Mouse (Mus musculus) MEL (cell line): ENCODE measurements at regions not wholly inside any gene's neighbourhood (a gene's known extent, or its start where the extent isn't known, plus 50 kb on each side); places are given as distances from the start of the nearest gene placed in this dataset.

ENCODE experiments used
- DNase-seq: peaks from one replicate; pipeline ENCODE4 v3.0.0; 2011; ENCODE audit warnings: low read depth, low spot score
- H3K27ac ChIP-seq: 2 replicates; pipeline ENCODE4 v1.5.1; 2012; ENCODE audit warnings: low read depth, mild to moderate bottlenecking, control low read depth, low read length, moderate library complexity; ENCODE audit not compliant: control insufficient read depth
- H3K27me3 ChIP-seq, 2 experiments: fragments of 150-350 bp in 1 of 2; sonication (generic) in 1 of 2; 2 replicates each; pipeline ENCODE4 v1.6.1; 2012; ENCODE audit warnings: low read length in 2 of 2, mild to moderate bottlenecking in 2 of 2, improper control_type of control experiment in 1 of 2, moderate library complexity in 1 of 2; ENCODE audit not compliant: insufficient read depth in 2 of 2, control insufficient read depth in 1 of 2
- H3K36me3 ChIP-seq, 2 experiments: 2 replicates each; pipeline ENCODE4 v1.6.1; 2012 to 2014; ENCODE audit warnings: low read length in 2 of 2, improper control_type of control experiment in 1 of 2, inconsistent platforms in 1 of 2, mild to moderate bottlenecking in 1 of 2; ENCODE audit not compliant: insufficient read depth in 2 of 2, control insufficient read depth in 1 of 2
- H3K4me1 ChIP-seq, 2 experiments: fragments of 150-350 bp in 1 of 2; sonication (generic) in 1 of 2; 2 replicates each; pipeline ENCODE4 v1.6.1; 2012; ENCODE audit warnings: low read length in 2 of 2, improper control_type of control experiment in 1 of 2, mild to moderate bottlenecking in 1 of 2; ENCODE audit not compliant: insufficient read depth in 2 of 2, control insufficient read depth in 1 of 2
- H3K4me3 ChIP-seq, 2 experiments: fragments of 150-350 bp in 1 of 2; sonication (generic) in 1 of 2; 2 replicates each; pipeline ENCODE4 v1.5.1; 2012; ENCODE audit warnings: low read depth in 2 of 2, low read length in 2 of 2, mild to moderate bottlenecking in 2 of 2, moderate library complexity in 2 of 2, control low read depth in 1 of 2, improper control_type of control experiment in 1 of 2; ENCODE audit not compliant: control insufficient read depth in 1 of 2, insufficient read depth in 1 of 2
- H3K79me2 ChIP-seq: 2 replicates; pipeline ENCODE4 v1.6.1; 2012; ENCODE audit warnings: mild to moderate bottlenecking, low read length, moderate library complexity; ENCODE audit not compliant: control insufficient read depth, poor library complexity, insufficient read depth
- H3K9ac ChIP-seq: 2 replicates; pipeline ENCODE4 v1.6.1; 2012; ENCODE audit warnings: low read depth, mild to moderate bottlenecking, control low read depth, low read length, moderate library complexity; ENCODE audit not compliant: control insufficient read depth, poor library complexity, severe bottlenecking
- H3K9me3 ChIP-seq: fragments of 150-350 bp; sonication (generic); replicated peaks from 2 replicates; pipeline ENCODE4 v1.6.1; 2012; ENCODE audit warnings: mild to moderate bottlenecking, low read length, improper control_type of control experiment, moderate library complexity; ENCODE audit not compliant: insufficient read depth
- BHLHE40 ChIP-seq: IDR thresholded peaks from 2 replicates; pipeline ENCODE4 v1.6.1; 2012; ENCODE audit warnings: low read depth, mild to moderate bottlenecking, inconsistent platforms, low read length, improper control_type of control experiment, borderline replicate concordance
- CHD1 ChIP-seq: IDR thresholded peaks from 2 replicates; pipeline ENCODE4 v1.6.1; 2012; ENCODE audit warnings: low read depth, mild to moderate bottlenecking, inconsistent platforms, low read length, improper control_type of control experiment
- CTCF ChIP-seq, 3 experiments: IDR thresholded peaks in 2 of 3; conservative IDR thresholded peaks in 1 of 3; 2 replicates each; pipeline ENCODE4 v1.5.1; 2011 to 2012; ENCODE audit warnings: low read length in 3 of 3, low read depth in 2 of 3, mild to moderate bottlenecking in 2 of 3, improper control_type of control experiment in 1 of 3, inconsistent platforms in 1 of 3, mixed read lengths in 1 of 3, moderate library complexity in 1 of 3; ENCODE audit not compliant: control insufficient read depth in 1 of 3, insufficient read depth in 1 of 3, poor library complexity in 1 of 3, severe bottlenecking in 1 of 3
- E2F4 ChIP-seq: IDR thresholded peaks from 2 replicates; pipeline ENCODE4 v1.6.1; 2011; ENCODE audit warnings: low read depth, low read length, improper control_type of control experiment, borderline replicate concordance
- EP300 ChIP-seq, 2 experiments: IDR thresholded peaks; 2 replicates each; pipeline ENCODE4 v1.6.1; 2011; ENCODE audit warnings: improper control_type of control experiment in 2 of 2, low read length in 2 of 2, low read depth in 1 of 2, mild to moderate bottlenecking in 1 of 2
- GABPA ChIP-seq: IDR thresholded peaks from 2 replicates; pipeline ENCODE4 v1.6.1; 2012; ENCODE audit warnings: low read depth, mild to moderate bottlenecking, inconsistent platforms, low read length, improper control_type of control experiment, moderate library complexity
- GATA1 ChIP-seq: IDR thresholded peaks from 2 replicates; pipeline ENCODE4 v1.6.1; 2011; ENCODE audit warnings: low read depth, low read length, improper control_type of control experiment
- HCFC1 ChIP-seq: IDR thresholded peaks from 2 replicates; pipeline ENCODE4 v1.6.1; 2012; ENCODE audit warnings: low read depth, mild to moderate bottlenecking, inconsistent platforms, low read length, improper control_type of control experiment, moderate library complexity
- KAT2A ChIP-seq: conservative IDR thresholded peaks from 2 replicates; pipeline ENCODE4 v1.6.1; 2012; ENCODE audit warnings: low read depth, low read length, improper control_type of control experiment, inconsistent platforms
- MAFK ChIP-seq: IDR thresholded peaks from 2 replicates; pipeline ENCODE4 v1.6.1; 2011; ENCODE audit warnings: low read depth, mild to moderate bottlenecking, low read length, improper control_type of control experiment, borderline replicate concordance
- MAX ChIP-seq: IDR thresholded peaks from 2 replicates; pipeline ENCODE4 v1.6.1; 2011; ENCODE audit warnings: low read length, improper control_type of control experiment
- MAZ ChIP-seq: IDR thresholded peaks from 2 replicates; pipeline ENCODE4 v1.6.1; 2012; ENCODE audit warnings: low read depth, mild to moderate bottlenecking, inconsistent platforms, low read length, improper control_type of control experiment
- MXI1 ChIP-seq: IDR thresholded peaks from 2 replicates; pipeline ENCODE4 v1.6.1; 2011; ENCODE audit warnings: mild to moderate bottlenecking, low read depth, low read length, improper control_type of control experiment
- NELFE ChIP-seq: IDR thresholded peaks from 2 replicates; pipeline ENCODE4 v1.6.1; 2011; ENCODE audit warnings: low read depth, low read length, improper control_type of control experiment
- NRF1 ChIP-seq: IDR thresholded peaks from 2 replicates; pipeline ENCODE4 v1.6.1; 2014; ENCODE audit warnings: low read depth, mild to moderate bottlenecking, inconsistent platforms, low read length, improper control_type of control experiment, moderate library complexity; ENCODE audit not compliant: poor library complexity, insufficient read depth, severe bottlenecking
- POLR2A ChIP-seq, 2 experiments: IDR thresholded peaks; 2 replicates each; pipeline ENCODE4 v1.6.1; 2011 to 2012; ENCODE audit warnings: low read length in 2 of 2, mild to moderate bottlenecking in 2 of 2, control low read depth in 1 of 2, improper control_type of control experiment in 1 of 2, low read depth in 1 of 2, moderate library complexity in 1 of 2; ENCODE audit not compliant: control insufficient read depth in 1 of 2, insufficient read depth in 1 of 2, poor library complexity in 1 of 2
- POLR2AphosphoS2 ChIP-seq: IDR thresholded peaks from 2 replicates; pipeline ENCODE4 v1.6.1; 2011; ENCODE audit warnings: low read length, improper control_type of control experiment
- POLR2AphosphoS5 ChIP-seq: IDR thresholded peaks from 2 replicates; pipeline ENCODE4 v1.6.1; 2012; ENCODE audit warnings: low read depth, borderline replicate concordance, mild to moderate bottlenecking, inconsistent platforms, low read length, moderate library complexity, mixed read lengths
- RAD21 ChIP-seq: IDR thresholded peaks from 2 replicates; pipeline ENCODE4 v1.6.1; 2011; ENCODE audit warnings: mild to moderate bottlenecking, low read depth, low read length, improper control_type of control experiment
- RCOR1 ChIP-seq: IDR thresholded peaks from 2 replicates; pipeline ENCODE4 v1.6.1; 2012; ENCODE audit warnings: low read depth, mild to moderate bottlenecking, inconsistent platforms, low read length, improper control_type of control experiment
- SIN3A ChIP-seq: IDR thresholded peaks from 2 replicates; pipeline ENCODE4 v1.6.1; 2012; ENCODE audit warnings: low read length, improper control_type of control experiment, inconsistent platforms
- SMC3 ChIP-seq: IDR thresholded peaks from 2 replicates; pipeline ENCODE4 v1.6.1; 2011; ENCODE audit warnings: low read depth, low read length, improper control_type of control experiment
- TAL1 ChIP-seq: IDR thresholded peaks from 2 replicates; pipeline ENCODE4 v1.6.1; 2012; ENCODE audit warnings: mild to moderate bottlenecking, inconsistent platforms, low read length, moderate library complexity, mixed read lengths
- TBP ChIP-seq: IDR thresholded peaks from 2 replicates; pipeline ENCODE4 v1.8.0; 2011; ENCODE audit warnings: low read depth, low read length, improper control_type of control experiment
- TCF12 ChIP-seq: IDR thresholded peaks from 2 replicates; pipeline ENCODE4 v1.6.1; 2014; ENCODE audit warnings: low read depth, mild to moderate bottlenecking, inconsistent platforms, low read length, improper control_type of control experiment, moderate library complexity
- USF2 ChIP-seq, 2 experiments: IDR thresholded peaks; 2 replicates each; pipeline ENCODE4 v1.6.1; 2011 to 2012; ENCODE audit warnings: improper control_type of control experiment in 2 of 2, low read length in 2 of 2, borderline replicate concordance in 1 of 2, inconsistent platforms in 1 of 2, low read depth in 1 of 2, mild to moderate bottlenecking in 1 of 2; ENCODE audit not compliant: insufficient read depth in 1 of 2
- ZC3H11A ChIP-seq: IDR thresholded peaks from 2 replicates; pipeline ENCODE4 v1.6.1; 2012; ENCODE audit warnings: low read depth, mild to moderate bottlenecking, inconsistent platforms, low read length, improper control_type of control experiment
- ZKSCAN1 ChIP-seq: IDR thresholded peaks from 2 replicates; pipeline ENCODE4 v1.6.1; 2012; ENCODE audit warnings: low read depth, mild to moderate bottlenecking, inconsistent platforms, low read length, improper control_type of control experiment, moderate library complexity

DNA sequence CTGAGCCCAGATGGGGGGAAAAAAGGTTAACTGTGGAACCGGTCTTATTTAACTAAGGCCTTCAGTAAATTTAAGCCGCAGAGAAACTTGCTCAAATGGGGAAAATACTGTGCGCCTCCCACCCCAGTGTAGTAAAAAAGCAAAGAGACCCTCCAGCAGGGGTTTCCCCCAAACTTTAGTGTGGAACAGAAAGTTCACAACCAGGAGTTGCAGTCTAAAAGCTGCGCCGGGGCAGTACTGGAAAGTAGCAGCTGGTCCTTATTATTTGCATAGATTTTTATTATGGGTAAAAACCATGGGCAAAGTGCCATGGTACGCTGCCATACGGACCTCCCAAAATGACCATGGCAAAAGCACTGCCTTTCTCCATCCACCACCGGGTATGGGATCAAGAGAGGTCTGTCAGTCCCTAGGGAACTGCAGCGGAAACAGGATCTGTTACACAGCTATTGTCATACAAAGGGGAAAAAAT lies 216.8 kb downstream of the Fgf10 start:
- no peaks in the 10 kb centered on the region for H3K4me1 ChIP-seq
- DNase-seq, result no peak
- no peaks in the 10 kb centered on the region for H3K27me3 ChIP-seq
- no peak for TF ChIP-seq TAL1
- TF ChIP-seq TBP, result no peak
- no peak for TF ChIP-seq MAZ
- no peak for TF ChIP-seq KAT2A
- TF ChIP-seq MAFK, result no peak
- TF ChIP-seq SMC3, result no peak
- TF ChIP-seq RCOR1, result no peak
- TF ChIP-seq GABPA, result no peak
- TF ChIP-seq CTCF (IDR thresholded peaks at IDR 0.05 in 2 of 3, conservative IDR thresholded peaks at IDR 0.05 in 1 of 3; ENCODE audit: control insufficient read depth in 1 of 3, insufficient read depth in 1 of 3, low read depth in 2 of 3, low read length in 3 of 3, poor library complexity in 1 of 3, severe bottlenecking in 1 of 3), result no peak
- TF ChIP-seq ZKSCAN1, result no peak
- TF ChIP-seq RAD21, result no peak
- TF ChIP-seq MXI1, result no peak
- no peak for TF ChIP-seq POLR2AphosphoS5
- TF ChIP-seq USF2 (IDR thresholded peaks at IDR 0.05; ENCODE audit: borderline replicate concordance in 1 of 2, insufficient read depth in 1 of 2, low read depth in 1 of 2, low read length in 2 of 2), result no peak
- TF ChIP-seq SIN3A, result no peak
- no peak for TF ChIP-seq POLR2AphosphoS2
- no peak overlapping the region for H3K9ac ChIP-seq
- H3K9me3 ChIP-seq, result no peaks in the 10 kb centered on the region
- H3K27ac ChIP-seq, result no peak overlapping the region
- no peak overlapping the region for H3K4me3 ChIP-seq
- no peaks in the 10 kb centered on the region for H3K79me2 ChIP-seq
- no peaks in the 10 kb centered on the region for H3K36me3 ChIP-seq

DNA sequence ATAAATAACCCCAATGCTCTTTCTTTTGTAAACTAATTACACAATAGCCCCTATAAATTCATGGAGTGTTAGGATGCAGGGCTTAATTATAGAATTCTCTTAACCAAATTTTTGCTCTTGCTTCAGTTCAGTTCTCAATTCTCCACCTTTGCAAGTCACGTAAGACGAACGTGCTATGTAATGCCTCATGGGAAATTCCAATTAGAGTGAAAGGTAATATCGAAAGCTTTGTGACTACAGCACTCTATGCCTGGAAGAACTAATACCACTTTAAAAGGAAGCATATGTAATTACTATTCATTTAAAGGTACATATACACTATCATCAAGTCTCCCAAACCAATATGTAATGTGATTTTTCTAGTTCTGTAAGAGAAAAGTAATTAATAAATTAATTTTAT lies 225.5 kb downstream of the Fgf10 start:
- Histone ChIP-seq H3K4me3 (no peak overlapping the region), H3K36me3 (no peaks in the 10 kb centered on the region), H3K4me1 (no peaks in the 10 kb centered on the region), H3K79me2 (no peaks in the 10 kb centered on the region), H3K9me3 (no peaks in the 10 kb centered on the region), H3K27ac (no peak overlapping the region), H3K27me3 (no peaks in the 10 kb centered on the region; a peak in 1 of 4 replicates), H3K9ac (no peak overlapping the region)
- no peak for DNase-seq
- no peak for TF ChIP-seq ZKSCAN1
- TF ChIP-seq CHD1, result no peak
- no peak for TF ChIP-seq MAX
- no peak for TF ChIP-seq RCOR1
- TF ChIP-seq POLR2AphosphoS5, result no peak
- no peak for TF ChIP-seq E2F4
- TF ChIP-seq NRF1, result no peak
- TF ChIP-seq NELFE, result no peak
- TF ChIP-seq CTCF (IDR thresholded peaks at IDR 0.05 in 2 of 3, conservative IDR thresholded peaks at IDR 0.05 in 1 of 3; ENCODE audit: control insufficient read depth in 1 of 3, insufficient read depth in 1 of 3, low read depth in 2 of 3, low read length in 3 of 3, poor library complexity in 1 of 3, severe bottlenecking in 1 of 3), result no peak
- no peak for TF ChIP-seq TCF12
- TF ChIP-seq HCFC1, result no peak
- no peak for TF ChIP-seq EP300 (IDR thresholded peaks at IDR 0.05; ENCODE audit: low read depth in 1 of 2, low read length in 2 of 2)
- TF ChIP-seq MXI1, result no peak
- TF ChIP-seq GATA1, result no peak
- no peak for TF ChIP-seq POLR2A (IDR thresholded peaks at IDR 0.05; ENCODE audit: control insufficient read depth in 1 of 2, insufficient read depth in 1 of 2, low read depth in 1 of 2, low read length in 2 of 2, poor library complexity in 1 of 2)
- no peak for TF ChIP-seq ZC3H11A
- no peak for TF ChIP-seq RAD21
- TF ChIP-seq BHLHE40, result no peak
- TF ChIP-seq SIN3A, result no peak
